Mouse (Mus musculus) T-cell, adult 2 months (primary cell): ENCODE data around the gene Fam45a.
"Not testable (repeated sequence)": the region's sequence is repeated elsewhere in the genome, so short reads cannot be mapped to it uniquely, and the experiment has no call there.

ENCODE experiments used
- DNase-seq: peaks from one replicate; pipeline ENCODE4 v3.0.0; 2022; ENCODE audit warnings: low spot score

Gene Fam45a

GRCm38 (mm10) chr19:60845731-60846130 lies 34.3 kb downstream of the Fam45a start:
- no peak for DNase-seq

GRCm38 (mm10) chr19:60860868-60861700 lies 49.7 kb downstream of the Fam45a start, which contains the start of gene Sfxn4:
Gene Sfxn4, minus strand, starts transcription at chr19:60861479.
- DNase-seq: peak; percentile 92

- not testable (repeated sequence) for DNase-seq
These were observed 54.8 kb downstream of the Fam45a start for GRCm38 (mm10) chr19:60866169-60866568.

- no peak for DNase-seq
These were observed 59.1 kb downstream of the Fam45a start for GRCm38 (mm10) chr19:60870489-60870888.

- DNase-seq: no peak
These were observed 60.0 kb downstream of the Fam45a start for GRCm38 (mm10) chr19:60871366-60871765.

GRCm38 (mm10) chr19:60872272-60872671 lies 60.9 kb downstream of the Fam45a start:
- no peak for DNase-seq

GRCm38 (mm10) chr19:60873501-60873900 lies 62.1 kb downstream of the Fam45a start:
- DNase-seq: no peak

- DNase-seq: peak; percentile 97
These were observed 62.8 kb downstream of the Fam45a start, which contains the start of gene Prdx3 for GRCm38 (mm10) chr19:60874064-60874694. Gene Prdx3, minus strand, starts transcription at chr19:60874556.

GRCm38 (mm10) chr19:60883129-60883528 lies 71.7 kb downstream of the Fam45a start:
- DNase-seq: no peak
